Mouse (Mus musculus): ENCODE measurements around the gene Sema6c. TPM values are rescaled to one million over a fixed set of nuclear protein-coding genes. Genes with fewer than 3 reads are reported as not detected.
A peak's percentile ranks its signal among the peaks of the same experiment; 100 is the strongest.
"Not testable (repeated sequence)": the region's sequence is repeated elsewhere in the genome, so short reads cannot be mapped to it uniquely, and the experiment has no call there.

Gene Sema6c
- polyA plus RNA-seq, 1 experiment from 2014 or later: 1.3 TPM

DNA sequence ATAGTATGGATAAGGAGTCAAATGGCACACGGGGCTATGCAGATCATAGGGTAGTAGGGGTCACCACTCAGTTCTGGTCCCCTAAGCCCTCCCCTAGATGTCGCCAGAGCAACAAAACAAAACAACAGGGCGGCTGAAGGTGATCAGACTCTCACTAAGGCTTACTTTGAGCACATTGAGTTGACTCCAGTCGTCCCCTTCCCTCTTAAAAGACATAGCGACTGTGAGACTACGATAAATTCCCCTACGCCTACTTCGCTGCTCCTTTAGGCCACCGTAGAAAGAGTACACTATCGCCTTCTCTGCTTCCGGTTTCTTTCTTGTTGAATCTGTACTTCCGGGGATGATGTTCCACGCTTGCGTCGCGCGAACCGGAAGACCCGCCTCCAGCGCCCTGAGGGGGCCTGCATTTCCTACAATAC, 26.6 kb upstream of the Sema6c start, which contains the start of the genes Scnm1 and Lysmd1:
Gene Scnm1, minus strand, starts transcription at position 332 of the 422 bp plus-strand sequence.
Gene Lysmd1, plus strand, starts transcription at position 409 of the 422 bp plus-strand sequence.
- Histone ChIP-seq H3K9ac (replicated peaks; ENCODE audit: low read depth) (peak within 1 kb of the TSS; percentile 71), H3K9me3 (ENCODE audit: low read length) (no peaks in the 10 kb centered on the region), H3K4me1 (ENCODE audit: insufficient read depth, low read depth, low read length) (peaks cover 7% of the 10 kb centered on the region; the same call in 1 of the 2 replicates), H3K36me3 (ENCODE audit: insufficient read depth, low read length) (0 out of 2 replicates have a peak, but pooled peaks cover 6% of the 10 kb centered on the region), H3K27ac (ENCODE audit: low read length) (peak within 1 kb of the TSS; percentile 74), H3K4me2 (replicated peaks; ENCODE audit: low read depth, low read length) (peak within 1 kb of the TSS; percentile 85), H3K4me3 (ENCODE audit: low read depth, low read length) (peak within 1 kb of the TSS; percentile 60), H3K27me3 (replicated peaks; ENCODE audit: insufficient read depth, low read length) (no peaks in the 10 kb centered on the region)
- ATAC-seq (peak; percentile 96), DNase-seq (ENCODE audit: low spot score) (peak; percentile 98)
- peak; percentile 21; the same call in 1 of the 2 replicates for TF ChIP-seq CTCF (IDR thresholded peaks at IDR 0.05)
- peak; percentile 60; the same call in 1 of the 2 replicates for TF ChIP-seq EP300 (IDR thresholded peaks at IDR 0.05)
- 0% methylated on average over 20 of the region's 20 CpGs for WGBS

- not testable (repeated sequence) for H3K36me3 ChIP-seq (ENCODE audit: insufficient read depth, low read length); H3K9ac ChIP-seq (replicated peaks; ENCODE audit: low read depth); H3K4me1 ChIP-seq (ENCODE audit: insufficient read depth, low read depth, low read length); H3K4me2 ChIP-seq (replicated peaks; ENCODE audit: low read depth, low read length); H3K27ac ChIP-seq (ENCODE audit: low read length); H3K27me3 ChIP-seq (replicated peaks; ENCODE audit: insufficient read depth, low read length); H3K9me3 ChIP-seq (ENCODE audit: low read length); DNase-seq (ENCODE audit: low spot score)
- WGBS: no CpG with 5 or more reads among the region's 12 CpGs
- peak; percentile 45 for ATAC-seq
- peak overlapping the region; percentile 60; the same call in 1 of the 2 replicates for H3K4me3 ChIP-seq (ENCODE audit: low read depth, low read length)
These were observed 26.1 kb upstream of the Sema6c start for GRCm38 (mm10) chr3:95134133-95134532.

GRCm38 (mm10) chr3:95135023-95135422, 25.2 kb upstream of the Sema6c start:
- Histone ChIP-seq H3K9me3 (ENCODE audit: low read length) (no peaks in the 10 kb centered on the region), H3K4me3 (ENCODE audit: low read depth, low read length) (peak overlapping the region; percentile 28), H3K36me3 (ENCODE audit: insufficient read depth, low read length) (no peaks in the 10 kb centered on the region), H3K27me3 (replicated peaks; ENCODE audit: insufficient read depth, low read length) (no peaks in the 10 kb centered on the region), H3K9ac (replicated peaks; ENCODE audit: low read depth) (no peak overlapping the region), H3K27ac (ENCODE audit: low read length) (0 out of 2 replicates have a peak overlapping the region, but pooled peaks have one; percentile 20), H3K4me1 (ENCODE audit: insufficient read depth, low read depth, low read length) (peaks cover 7% of the 10 kb centered on the region; the same call in 1 of the 2 replicates), H3K4me2 (replicated peaks; ENCODE audit: low read depth, low read length) (peak overlapping the region; percentile 50)
- ATAC-seq (peak; percentile 19; the same call in 1 of the 2 replicates), DNase-seq (ENCODE audit: low spot score) (peak; percentile 83)
- 17% methylated on average over 6 of the region's 6 CpGs for WGBS
- TF ChIP-seq EP300 (IDR thresholded peaks at IDR 0.05): no peak

DNA sequence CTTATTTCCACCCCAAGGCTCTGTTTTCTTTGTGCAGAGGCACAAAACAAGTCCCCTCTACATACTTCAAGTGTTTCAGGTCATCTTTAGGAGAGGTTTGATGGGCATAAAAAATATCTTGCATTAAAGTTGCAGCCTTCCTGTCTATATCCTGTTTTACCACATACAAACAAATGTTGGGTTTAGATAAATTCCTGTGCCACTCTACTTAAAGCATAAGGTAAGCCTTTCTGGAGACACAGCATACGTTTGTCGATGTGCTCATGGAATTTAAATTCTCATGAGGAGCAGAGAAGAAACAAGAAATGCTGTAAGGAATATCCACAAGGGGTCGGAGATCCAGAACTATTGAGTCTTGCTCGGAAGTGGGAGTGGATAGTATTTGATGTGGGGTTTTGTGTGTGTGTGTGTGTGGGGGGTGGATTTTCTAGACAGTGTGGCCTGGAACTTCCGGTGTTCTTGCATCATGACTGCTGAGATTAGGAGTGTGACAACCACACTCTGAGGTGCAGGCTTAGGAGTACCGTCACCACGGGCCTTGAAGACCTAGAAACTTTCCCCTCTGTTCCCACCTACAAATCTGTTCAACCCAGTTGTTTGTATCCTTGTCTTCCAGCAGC, 24.7 kb upstream of the Sema6c start:
- peak; percentile 41 for DNase-seq (ENCODE audit: low spot score)
- TF ChIP-seq CTCF (IDR thresholded peaks at IDR 0.05) (no peak), EP300 (IDR thresholded peaks at IDR 0.05) (no peak)
- no peaks in the 10 kb centered on the region for H3K9me3 ChIP-seq (ENCODE audit: low read length)
- H3K4me3 ChIP-seq (ENCODE audit: low read depth, low read length): peak overlapping the region; percentile 28; the same call in 1 of the 2 replicates
- peaks cover 7% of the 10 kb centered on the region; the same call in 1 of the 2 replicates for H3K4me1 ChIP-seq (ENCODE audit: insufficient read depth, low read depth, low read length)
- H3K27me3 ChIP-seq (replicated peaks; ENCODE audit: insufficient read depth, low read length): no peaks in the 10 kb centered on the region
- no peaks in the 10 kb centered on the region for H3K36me3 ChIP-seq (ENCODE audit: insufficient read depth, low read length)
- 68% methylated on average over 7 of the region's 7 CpGs for WGBS
- ATAC-seq: no peak
- no peak overlapping the region for H3K27ac ChIP-seq (ENCODE audit: low read length)
- peak overlapping the region; percentile 50 for H3K4me2 ChIP-seq (replicated peaks; ENCODE audit: low read depth, low read length)
- no peak overlapping the region for H3K9ac ChIP-seq (replicated peaks; ENCODE audit: low read depth)

GRCm38 (mm10) chr3:95136336-95136735, 23.9 kb upstream of the Sema6c start:
- DNase-seq (ENCODE audit: low spot score): no peak
- no peaks in the 10 kb centered on the region for H3K36me3 ChIP-seq (ENCODE audit: insufficient read depth, low read length)
- no peaks in the 10 kb centered on the region for H3K27me3 ChIP-seq (replicated peaks; ENCODE audit: insufficient read depth, low read length)
- 75% methylated on average over 3 of the region's 3 CpGs for WGBS
- no peak overlapping the region for H3K4me3 ChIP-seq (ENCODE audit: low read depth, low read length)
- no peak overlapping the region for H3K4me2 ChIP-seq (replicated peaks; ENCODE audit: low read depth, low read length)
- ATAC-seq: no peak
- H3K9ac ChIP-seq (replicated peaks; ENCODE audit: low read depth): no peak overlapping the region
- H3K27ac ChIP-seq (ENCODE audit: low read length): no peak overlapping the region
- TF ChIP-seq EP300 (IDR thresholded peaks at IDR 0.05): no peak
- TF ChIP-seq CTCF (IDR thresholded peaks at IDR 0.05): no peak
- peaks cover 7% of the 10 kb centered on the region; the same call in 1 of the 2 replicates for H3K4me1 ChIP-seq (ENCODE audit: insufficient read depth, low read depth, low read length)
- H3K9me3 ChIP-seq (ENCODE audit: low read length): no peaks in the 10 kb centered on the region

- ATAC-seq (peak; percentile 25), DNase-seq (ENCODE audit: low spot score) (peak; percentile 40)
- H3K36me3 ChIP-seq (ENCODE audit: insufficient read depth, low read length): no peaks in the 10 kb centered on the region
- 62% methylated on average over 25 of the region's 25 CpGs for WGBS
- no peak overlapping the region for H3K27ac ChIP-seq (ENCODE audit: low read length)
- peak; percentile 21; the same call in 1 of the 2 replicates for TF ChIP-seq CTCF (IDR thresholded peaks at IDR 0.05)
- no peak for TF ChIP-seq EP300 (IDR thresholded peaks at IDR 0.05)
- H3K4me1 ChIP-seq (ENCODE audit: insufficient read depth, low read depth, low read length): peaks cover 7% of the 10 kb centered on the region; the same call in 1 of the 2 replicates
- H3K4me3 ChIP-seq (ENCODE audit: low read depth, low read length): no peak overlapping the region
- no peak overlapping the region for H3K4me2 ChIP-seq (replicated peaks; ENCODE audit: low read depth, low read length)
- H3K27me3 ChIP-seq (replicated peaks; ENCODE audit: insufficient read depth, low read length): no peaks in the 10 kb centered on the region
- no peak overlapping the region for H3K9ac ChIP-seq (replicated peaks; ENCODE audit: low read depth)
- no peaks in the 10 kb centered on the region for H3K9me3 ChIP-seq (ENCODE audit: low read length)
These were observed 20.5 kb upstream of the Sema6c start for GRCm38 (mm10) chr3:95139586-95140288.
